Mouse (Mus musculus): ENCODE measurements at regions not wholly inside any gene's neighbourhood (a gene's known extent, or its start where the extent isn't known, plus 50 kb on each side); places are given as distances from the start of the nearest gene placed in this dataset.

GRCm38 (mm10) chr12:30707271-30707670 is 123.0 kb downstream of the Tmem18 start:
- no peak for TF ChIP-seq POLR2A (IDR thresholded peaks at IDR 0.05; ENCODE audit: insufficient read depth, low read depth, low read length)
- TF ChIP-seq EP300 (IDR thresholded peaks at IDR 0.05; ENCODE audit: insufficient read depth, low read depth, low read length) = no peak

Measured in heart, adult 2 months (tissue).